In genomic region chr11:44785479-44785878, GRCm38 (mm10) we compare ENCODE assay signal across 18 mouse cellular contexts.
DNase-seq lines count a peak whose midpoint lies in the region; ATAC-seq and TF ChIP-seq lines count a peak whose summit lies in the region.
"Had no signal": no experiment of that assay in that cellular context is flagged by ENCODE, and none has a peak within 500 bp of the region (broad histone marks: within the 10 kb centered on the region; RNA-seq: fewer than 3 reads in every experiment).

No protein-coding gene starts in this region.

- 28% methylated on average over 5 of the region's 5 CpGs for WGBS in midbrain, embryonic 14.5 days
- 66% methylated on average over 5 of the region's 5 CpGs for WGBS in midbrain, embryonic 11.5 days
- 10% methylated on average over 5 of the region's 5 CpGs for WGBS in forebrain, embryonic 16.5 days
- WGBS in hindbrain, embryonic 15.5 days = 23% methylated on average over 5 of the region's 5 CpGs
- WGBS in neural tube, embryonic 15.5 days = 13% methylated on average over 5 of the region's 5 CpGs
- WGBS in heart, adult 2 months = 59% methylated on average over 5 of the region's 5 CpGs
- WGBS in kidney, embryonic 16.5 days = 60% methylated on average over 5 of the region's 5 CpGs

- no peak for TF ChIP-seq CTCF in heart, adult 2 months (IDR thresholded peaks at IDR 0.05)

- no peak for DNase-seq in midbrain, embryonic 14.5 days
- no peak for DNase-seq in midbrain, embryonic 11.5 days (ENCODE audit: low spot score, missing footprints)
- no peak for DNase-seq in heart, adult 2 months
- DNase-seq: cerebellum, postnatal 10 days; heart, postnatal 4 days; kidney, adult 11 months; kidney, postnatal 10 days; left cerebral cortex, postnatal 4 days; lung, embryonic 14.5 days; right cerebral cortex, adult 18-20 months had no signal

- no peaks in the 10 kb centered on the region; the same call in none of the 2 replicates for H3K79me2 ChIP-seq in heart, adult 2 months (replicated peaks; ENCODE audit: control insufficient read depth, insufficient read depth, low read length)

- no peak for ATAC-seq in midbrain, embryonic 14.5 days (ENCODE audit: low FRiP score, low TSS enrichment)
- ATAC-seq in midbrain, embryonic 11.5 days (ENCODE audit: low FRiP score) = no peak
- peak; percentile 21; the same call in 1 of the 2 replicates for ATAC-seq in forebrain, embryonic 16.5 days
- peak; percentile 66 for ATAC-seq in hindbrain, embryonic 15.5 days (ENCODE audit: low FRiP score, low read depth)
- peak; percentile 66 for ATAC-seq in neural tube, embryonic 15.5 days (ENCODE audit: low FRiP score)
- no peak for ATAC-seq in kidney, embryonic 16.5 days (ENCODE audit: low FRiP score, low TSS enrichment)
- ATAC-seq: CD4-positive, CD25-positive, alpha-beta regulatory T cell, adult 4 months; liver, embryonic 12.5 days had no signal

- H3K4me3 ChIP-seq in midbrain, embryonic 14.5 days (replicated peaks; ENCODE audit: low read depth, low read length) = no peak overlapping the region
- H3K4me3 ChIP-seq in midbrain, embryonic 11.5 days (ENCODE audit: low read depth, low read length) = no peak overlapping the region
- no peak overlapping the region for H3K4me3 ChIP-seq in forebrain, embryonic 16.5 days (replicated peaks; ENCODE audit: low read length)
- no peak overlapping the region for H3K4me3 ChIP-seq in hindbrain, embryonic 15.5 days
- H3K4me3 ChIP-seq in neural tube, embryonic 15.5 days (replicated peaks) = no peak overlapping the region
- H3K4me3 ChIP-seq in heart, adult 2 months = no peak overlapping the region
- H3K4me3 ChIP-seq in kidney, embryonic 16.5 days (ENCODE audit: low read length) = no peak overlapping the region
- H3K4me3 ChIP-seq: layer of hippocampus, adult 2 months; liver, embryonic 12.5 days had no signal

- no peaks in the 10 kb centered on the region for H3K27me3 ChIP-seq in midbrain, embryonic 14.5 days (ENCODE audit: control insufficient read depth, insufficient read depth, low read length)
- H3K27me3 ChIP-seq in midbrain, embryonic 11.5 days (ENCODE audit: control insufficient read depth, insufficient read depth, low read length) = no peaks in the 10 kb centered on the region
- peaks cover 79% of the 10 kb centered on the region for H3K27me3 ChIP-seq in forebrain, embryonic 16.5 days (replicated peaks; ENCODE audit: control insufficient read depth, insufficient read depth, low read length)
- no peaks in the 10 kb centered on the region for H3K27me3 ChIP-seq in hindbrain, embryonic 15.5 days
- H3K27me3 ChIP-seq in neural tube, embryonic 15.5 days (replicated peaks) = no peaks in the 10 kb centered on the region
- H3K27me3 ChIP-seq in heart, adult 2 months (ENCODE audit: control insufficient read depth, insufficient read depth, low read length) = no peaks in the 10 kb centered on the region
- no peaks in the 10 kb centered on the region for H3K27me3 ChIP-seq in kidney, embryonic 16.5 days (ENCODE audit: insufficient read depth, low read length)
- H3K27me3 ChIP-seq: liver, embryonic 12.5 days had no signal

- H3K9ac ChIP-seq in midbrain, embryonic 14.5 days (replicated peaks; ENCODE audit: low read length) = no peak overlapping the region
- H3K9ac ChIP-seq in midbrain, embryonic 11.5 days (ENCODE audit: low read length) = no peak overlapping the region
- no peak overlapping the region for H3K9ac ChIP-seq in forebrain, embryonic 16.5 days (replicated peaks; ENCODE audit: low read depth, low read length)
- no peak overlapping the region for H3K9ac ChIP-seq in hindbrain, embryonic 15.5 days
- no peak overlapping the region for H3K9ac ChIP-seq in neural tube, embryonic 15.5 days (replicated peaks)
- H3K9ac ChIP-seq in heart, adult 2 months (ENCODE audit: low read depth, low read length) = no peak overlapping the region
- no peak overlapping the region for H3K9ac ChIP-seq in kidney, embryonic 16.5 days (replicated peaks; ENCODE audit: low read length)
- H3K9ac ChIP-seq: liver, embryonic 12.5 days; lung, embryonic 14.5 days had no signal

- no peaks in the 10 kb centered on the region for H3K9me3 ChIP-seq in midbrain, embryonic 14.5 days (ENCODE audit: control insufficient read depth, low read length)
- H3K9me3 ChIP-seq in midbrain, embryonic 11.5 days (ENCODE audit: control insufficient read depth, low read length) = no peaks in the 10 kb centered on the region
- no peaks in the 10 kb centered on the region for H3K9me3 ChIP-seq in forebrain, embryonic 16.5 days (ENCODE audit: control insufficient read depth, low read length)
- H3K9me3 ChIP-seq in hindbrain, embryonic 15.5 days = no peaks in the 10 kb centered on the region
- no peaks in the 10 kb centered on the region for H3K9me3 ChIP-seq in neural tube, embryonic 15.5 days (replicated peaks)
- H3K9me3 ChIP-seq in kidney, embryonic 16.5 days (ENCODE audit: low read length) = no peaks in the 10 kb centered on the region
- H3K9me3 ChIP-seq: G1E; liver, embryonic 12.5 days had no signal

- no peaks in the 10 kb centered on the region for H3K36me3 ChIP-seq in midbrain, embryonic 14.5 days (ENCODE audit: control insufficient read depth, insufficient read depth, low read length)
- no peaks in the 10 kb centered on the region for H3K36me3 ChIP-seq in midbrain, embryonic 11.5 days (ENCODE audit: control insufficient read depth, insufficient read depth, low read length)
- no peaks in the 10 kb centered on the region for H3K36me3 ChIP-seq in forebrain, embryonic 16.5 days (ENCODE audit: control insufficient read depth, insufficient read depth)
- H3K36me3 ChIP-seq in hindbrain, embryonic 15.5 days = no peaks in the 10 kb centered on the region
- H3K36me3 ChIP-seq in neural tube, embryonic 15.5 days = no peaks in the 10 kb centered on the region
- H3K36me3 ChIP-seq in heart, adult 2 months (ENCODE audit: control insufficient read depth, insufficient read depth, low read length) = no peaks in the 10 kb centered on the region
- H3K36me3 ChIP-seq in kidney, embryonic 16.5 days (ENCODE audit: insufficient read depth, low read length) = no peaks in the 10 kb centered on the region
- H3K36me3 ChIP-seq: G1E; liver, embryonic 12.5 days had no signal

- no peak for TF ChIP-seq POLR2A in heart, adult 2 months (IDR thresholded peaks at IDR 0.05; ENCODE audit: insufficient read depth, low read depth, low read length)

- intact Hi-C loops in heart, adult 2 months (cut with DNase I) = no loop called here

- 0 out of 2 replicates have a peak overlapping the region, but pooled peaks have one; percentile 28 for H3K27ac ChIP-seq in midbrain, embryonic 14.5 days (replicated peaks; ENCODE audit: low read depth, low read length)
- no peak overlapping the region for H3K27ac ChIP-seq in midbrain, embryonic 11.5 days (ENCODE audit: low read depth, low read length)
- H3K27ac ChIP-seq in forebrain, embryonic 16.5 days (ENCODE audit: low read length) = no peak overlapping the region
- peak overlapping the region; percentile 35; the same call in 1 of the 2 replicates for H3K27ac ChIP-seq in hindbrain, embryonic 15.5 days (replicated peaks)
- peak overlapping the region; percentile 48; the same call in 1 of the 2 replicates for H3K27ac ChIP-seq in neural tube, embryonic 15.5 days (replicated peaks)
- no peak overlapping the region for H3K27ac ChIP-seq in heart, adult 2 months
- no peak overlapping the region for H3K27ac ChIP-seq in kidney, embryonic 16.5 days (ENCODE audit: low read length)
- H3K27ac ChIP-seq: layer of hippocampus, adult 2 months; liver, embryonic 12.5 days had no signal

- TF ChIP-seq EP300 in heart, adult 2 months (IDR thresholded peaks at IDR 0.05; ENCODE audit: insufficient read depth, low read depth, low read length) = no peak

- peaks cover 13% of the 10 kb centered on the region for H3K4me1 ChIP-seq in midbrain, embryonic 14.5 days (ENCODE audit: control insufficient read depth, insufficient read depth, low read length)
- H3K4me1 ChIP-seq in midbrain, embryonic 11.5 days (ENCODE audit: control insufficient read depth, insufficient read depth, low read length) = peaks cover 2% of the 10 kb centered on the region; the same call in 1 of the 2 replicates
- H3K4me1 ChIP-seq in forebrain, embryonic 16.5 days (replicated peaks; ENCODE audit: control insufficient read depth, insufficient read depth, low read length) = peaks cover 12% of the 10 kb centered on the region
- peaks cover 20% of the 10 kb centered on the region for H3K4me1 ChIP-seq in hindbrain, embryonic 15.5 days (replicated peaks)
- peaks cover 32% of the 10 kb centered on the region for H3K4me1 ChIP-seq in neural tube, embryonic 15.5 days
- no peaks in the 10 kb centered on the region; the same call in 1 of the 2 replicates for H3K4me1 ChIP-seq in heart, adult 2 months (ENCODE audit: control insufficient read depth, insufficient read depth, low read length)
- H3K4me1 ChIP-seq in kidney, embryonic 16.5 days (ENCODE audit: insufficient read depth, low read length) = 0 out of 2 replicates have a peak, but pooled peaks cover 2% of the 10 kb centered on the region

- no peak overlapping the region for H3K4me2 ChIP-seq in midbrain, embryonic 14.5 days (ENCODE audit: low read length)
- H3K4me2 ChIP-seq in midbrain, embryonic 11.5 days = no peak overlapping the region
- no peak overlapping the region; the same call in 1 of the 2 replicates for H3K4me2 ChIP-seq in forebrain, embryonic 16.5 days (ENCODE audit: low read length)
- H3K4me2 ChIP-seq in hindbrain, embryonic 15.5 days = peak overlapping the region; percentile 28
- peak overlapping the region; percentile 40 for H3K4me2 ChIP-seq in neural tube, embryonic 15.5 days
- no peak overlapping the region for H3K4me2 ChIP-seq in kidney, embryonic 16.5 days (replicated peaks; ENCODE audit: low read depth, low read length)
- H3K4me2 ChIP-seq: liver, embryonic 12.5 days; lung, embryonic 14.5 days had no signal

Comparison
In these comparisons a context has a peak if more than half of its experiments do, and no peak if none do; other contexts are left out.
1. H3K27ac ChIP-seq: peak in midbrain, embryonic 14.5 days (single experiment), hindbrain, embryonic 15.5 days (single experiment) and neural tube, embryonic 15.5 days (single experiment); none in midbrain, embryonic 11.5 days (single experiment), forebrain, embryonic 16.5 days (single experiment), heart, adult 2 months (single experiment) and kidney, embryonic 16.5 days (single experiment).
2. ATAC-seq: peak in forebrain, embryonic 16.5 days (single experiment), hindbrain, embryonic 15.5 days (single experiment) and neural tube, embryonic 15.5 days (single experiment); none in midbrain, embryonic 14.5 days (single experiment), midbrain, embryonic 11.5 days (single experiment) and kidney, embryonic 16.5 days (single experiment).
3. H3K4me2 ChIP-seq: peak in hindbrain, embryonic 15.5 days (single experiment) and neural tube, embryonic 15.5 days (single experiment); none in midbrain, embryonic 14.5 days (single experiment), midbrain, embryonic 11.5 days (single experiment), forebrain, embryonic 16.5 days (single experiment) and kidney, embryonic 16.5 days (single experiment).